Mouse (Mus musculus) heart, postnatal 4 days (tissue): ENCODE results near the gene Tnfsf13b. TPM values are rescaled to one million over a fixed set of nuclear protein-coding genes. Genes with fewer than 3 reads are reported as not detected.

Source experiments
- DNase-seq: peaks from one replicate; pipeline ENCODE4 v3.0.0; 2021
- total RNA-seq, 2 experiments: library from RNA; stranded (reverse); gene quantifications; 2 replicates each; pipeline ENCODE4 v1.2.3; 2021

Tnfsf13b gene
- 1 to 10 TPM; 5.4 to 5.5 TPM for total RNA-seq

DNA sequence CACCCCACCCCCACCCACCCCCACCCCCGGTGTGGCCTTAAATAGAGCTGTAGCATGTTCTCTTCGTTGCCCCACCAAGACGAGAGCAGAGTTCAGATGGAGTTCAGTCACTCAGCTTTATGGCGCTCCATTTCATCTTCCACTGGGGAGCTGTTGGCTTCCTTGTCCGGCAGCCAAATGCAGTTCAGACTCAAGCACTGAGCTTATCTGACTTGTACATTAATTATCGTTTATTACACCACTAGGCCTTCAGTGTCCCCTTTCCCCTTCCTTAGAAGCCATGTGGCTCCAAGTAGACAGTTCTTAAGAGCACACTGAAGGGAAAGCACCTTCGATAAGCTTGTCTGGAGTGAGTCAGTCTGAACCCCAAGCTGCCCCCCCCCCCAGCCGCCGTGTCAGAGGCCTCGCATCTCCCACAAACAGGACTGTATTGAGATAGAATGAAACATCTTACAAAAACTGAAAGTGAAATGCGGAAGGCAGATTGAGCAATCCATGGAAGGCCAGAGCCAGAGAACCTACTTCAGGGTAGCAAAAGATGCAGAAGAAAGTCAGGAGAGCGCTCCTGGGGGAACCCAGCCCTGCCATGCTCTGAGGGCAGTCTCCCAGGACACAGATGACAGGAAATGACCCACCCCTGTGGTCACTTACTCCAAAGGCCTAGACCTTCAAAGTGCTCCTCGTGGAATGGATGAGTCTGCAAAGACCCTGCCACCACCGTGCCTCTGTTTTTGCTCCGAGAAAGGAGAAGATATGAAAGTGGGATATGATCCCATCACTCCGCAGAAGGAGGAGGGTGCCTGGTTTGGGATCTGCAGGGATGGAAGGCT is at the start of gene Tnfsf13b:
Gene Tnfsf13b (plus strand): TSS at position 312 of the 830 bp plus-strand sequence.
- no peak for DNase-seq

DNA sequence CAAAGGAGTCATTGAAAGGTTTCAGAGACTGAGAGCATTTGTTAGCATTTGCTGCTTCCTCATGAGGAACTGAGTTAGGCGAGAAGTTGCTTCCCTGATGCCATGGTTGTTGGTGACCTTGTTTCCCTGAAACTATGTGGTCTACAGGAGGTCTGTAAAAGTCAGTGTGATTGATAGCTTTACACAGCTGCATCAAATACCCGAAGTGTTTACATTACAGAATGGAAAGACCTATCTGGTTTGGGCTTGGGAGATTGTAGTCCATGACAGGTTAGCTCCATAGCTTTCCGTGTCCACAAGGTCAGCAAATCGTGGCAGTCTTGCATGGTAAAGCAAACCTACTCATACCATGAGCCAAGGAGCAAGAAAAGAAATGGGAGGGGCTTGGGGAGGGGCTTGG is 47.9 kb upstream of the Tnfsf13b start:
- no peak for DNase-seq

DNA sequence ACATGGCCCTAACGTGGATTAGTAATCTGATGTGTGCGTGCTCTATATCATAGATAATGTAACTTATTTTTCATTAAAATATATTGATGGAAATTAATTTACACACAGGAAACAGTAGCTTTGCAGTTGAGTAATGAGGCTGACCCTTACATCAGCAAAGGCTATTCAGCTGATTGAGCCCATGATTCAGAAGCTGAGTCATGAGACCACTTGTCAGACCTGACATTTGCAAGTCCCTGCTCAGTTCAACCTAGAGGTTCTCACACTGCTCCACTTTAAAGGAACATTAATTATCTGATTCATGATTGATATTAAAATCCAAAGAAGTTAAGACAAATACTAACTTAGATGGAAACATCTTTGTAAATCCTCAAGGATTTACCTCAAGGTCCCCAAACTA is 46.3 kb upstream of the Tnfsf13b start:
- no peak for DNase-seq

DNA sequence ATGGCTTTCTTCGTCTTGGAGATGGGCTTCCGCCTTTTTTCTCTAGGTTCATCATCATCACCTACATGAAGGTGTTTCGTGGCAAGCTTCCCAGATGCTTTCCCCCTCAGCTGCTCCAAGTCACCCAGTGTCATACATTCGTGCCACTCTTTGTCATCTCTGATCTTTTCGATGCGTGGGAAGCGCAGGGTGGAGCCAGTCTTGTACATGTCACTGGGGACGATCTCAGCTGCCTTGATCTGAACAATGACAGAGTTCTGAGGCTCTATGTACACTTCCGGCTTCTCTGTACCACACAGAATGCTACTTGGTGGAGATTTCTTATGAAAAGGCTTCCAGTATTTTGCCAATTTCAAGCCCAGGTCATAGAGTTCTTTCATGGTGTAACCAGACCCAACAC is 34.4 kb upstream of the Tnfsf13b start:
- no peak for DNase-seq

DNA sequence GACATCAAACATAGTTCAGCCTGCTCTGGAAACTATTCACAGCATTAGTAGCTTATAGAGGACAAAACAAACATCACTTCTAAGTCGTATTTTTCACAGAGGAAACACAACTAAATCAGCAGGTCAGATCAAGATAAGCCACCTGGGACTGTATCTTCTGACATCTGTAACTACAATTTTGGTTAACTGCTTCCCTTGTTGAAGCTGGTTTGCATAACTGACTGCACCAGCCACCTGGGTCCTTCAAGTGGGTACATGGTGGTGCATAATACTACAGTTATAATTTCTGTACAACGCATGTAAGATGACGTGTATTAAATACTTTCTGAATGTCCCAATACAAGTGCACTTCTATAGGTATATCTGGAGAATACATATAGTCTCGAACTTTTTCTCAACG is 31.0 kb upstream of the Tnfsf13b start:
- no peak for DNase-seq

DNA sequence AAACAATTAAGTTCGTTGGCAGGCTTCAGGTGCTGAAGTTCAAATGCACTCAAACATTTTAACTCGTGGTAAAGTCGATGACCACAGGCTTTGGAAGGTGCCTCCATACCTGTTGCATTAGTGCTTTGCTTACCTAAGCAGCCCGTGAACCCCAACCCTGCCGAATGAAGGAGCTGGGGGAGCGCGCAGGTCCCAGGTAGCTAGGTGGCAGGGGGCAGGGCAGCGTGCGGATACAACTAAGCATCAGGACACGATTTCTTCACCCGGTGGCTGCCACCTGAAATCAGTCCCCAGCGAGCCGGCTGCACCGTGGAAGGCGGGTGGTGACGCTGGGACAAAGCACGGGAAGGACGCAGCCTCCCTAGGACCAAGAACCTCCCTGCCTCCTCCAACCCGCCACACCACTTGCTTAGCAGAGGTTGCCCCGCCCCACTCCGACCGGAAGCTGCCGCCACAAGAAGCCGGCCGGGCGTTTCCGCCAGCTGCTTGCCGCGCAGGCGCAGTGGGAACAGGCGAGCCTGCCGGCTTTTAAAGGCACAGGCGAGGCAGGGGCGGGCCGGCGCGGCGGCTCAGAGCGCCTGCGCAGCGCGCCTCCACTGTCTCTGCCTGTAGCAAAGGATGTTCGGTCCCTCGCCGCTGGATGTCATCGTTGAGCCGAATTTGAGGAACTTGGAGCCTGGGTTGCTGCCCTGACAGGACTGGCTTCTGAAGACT is 30.2 kb upstream of the Tnfsf13b start:
- DNase-seq, result peak; percentile 99

DNA sequence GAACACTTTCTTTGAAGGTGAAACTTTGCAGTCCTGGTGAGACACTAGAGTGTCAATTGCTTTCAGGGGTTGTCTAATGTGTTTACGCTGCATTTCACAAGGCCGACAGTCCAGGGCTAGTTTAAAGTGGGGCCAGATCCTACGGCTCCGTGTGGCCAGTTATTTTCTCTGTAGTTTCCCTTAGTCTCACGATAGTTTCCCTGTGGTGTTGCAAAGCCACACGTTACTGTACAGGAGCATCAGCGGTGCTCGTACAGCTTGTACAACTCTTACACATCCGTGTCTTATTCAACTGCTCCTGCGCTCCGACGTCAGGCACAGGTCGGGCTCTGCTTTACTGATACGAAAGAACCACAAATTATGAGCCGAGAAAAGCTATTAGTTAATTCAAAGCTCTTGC is 29.3 kb upstream of the Tnfsf13b start:
- DNase-seq, result no peak

DNA sequence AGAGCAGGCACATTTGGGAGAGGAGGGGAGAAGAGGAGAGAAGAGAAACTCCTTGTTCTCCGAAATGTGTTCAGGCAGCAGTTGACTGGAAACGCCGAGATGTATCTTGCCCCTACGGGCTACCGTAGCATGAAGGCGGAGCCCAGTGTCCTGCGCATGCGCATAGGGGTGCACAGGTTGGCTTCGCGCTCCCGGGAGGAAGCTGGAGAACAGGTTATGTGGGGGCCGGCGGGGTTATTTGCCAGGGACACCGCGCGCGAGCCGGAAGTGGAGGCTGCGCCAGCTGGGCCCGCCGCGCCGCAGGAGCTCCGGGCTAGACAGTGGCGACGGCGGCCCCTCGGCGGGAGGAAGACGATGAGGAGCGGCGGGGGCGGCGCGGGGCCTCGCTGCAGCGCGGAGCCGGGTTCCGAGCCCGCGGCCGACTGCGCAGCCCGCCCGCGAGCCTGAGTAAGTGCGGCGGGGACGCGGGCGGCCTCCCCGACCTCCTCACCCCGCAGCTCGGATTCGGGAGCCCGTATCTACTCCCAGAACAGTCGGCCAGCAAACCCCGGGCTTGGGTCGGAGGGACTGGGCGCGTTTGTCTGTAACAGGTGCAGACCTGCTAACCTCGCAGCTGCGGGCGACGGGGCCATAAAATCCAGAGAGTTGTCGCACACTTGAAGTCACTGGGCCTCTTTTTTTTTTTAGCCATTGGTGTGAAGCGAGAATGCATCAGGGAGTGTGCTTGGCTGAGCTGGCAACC is 28.5 kb upstream of the Tnfsf13b start, which contains the start of the genes Lig4 and Abhd13:
Gene Lig4 (minus strand): TSS at position 114 of the 742 bp plus-strand sequence.
Gene Abhd13 (plus strand): TSS at position 135 of the 742 bp plus-strand sequence.
- peak; percentile 99 for DNase-seq

DNA sequence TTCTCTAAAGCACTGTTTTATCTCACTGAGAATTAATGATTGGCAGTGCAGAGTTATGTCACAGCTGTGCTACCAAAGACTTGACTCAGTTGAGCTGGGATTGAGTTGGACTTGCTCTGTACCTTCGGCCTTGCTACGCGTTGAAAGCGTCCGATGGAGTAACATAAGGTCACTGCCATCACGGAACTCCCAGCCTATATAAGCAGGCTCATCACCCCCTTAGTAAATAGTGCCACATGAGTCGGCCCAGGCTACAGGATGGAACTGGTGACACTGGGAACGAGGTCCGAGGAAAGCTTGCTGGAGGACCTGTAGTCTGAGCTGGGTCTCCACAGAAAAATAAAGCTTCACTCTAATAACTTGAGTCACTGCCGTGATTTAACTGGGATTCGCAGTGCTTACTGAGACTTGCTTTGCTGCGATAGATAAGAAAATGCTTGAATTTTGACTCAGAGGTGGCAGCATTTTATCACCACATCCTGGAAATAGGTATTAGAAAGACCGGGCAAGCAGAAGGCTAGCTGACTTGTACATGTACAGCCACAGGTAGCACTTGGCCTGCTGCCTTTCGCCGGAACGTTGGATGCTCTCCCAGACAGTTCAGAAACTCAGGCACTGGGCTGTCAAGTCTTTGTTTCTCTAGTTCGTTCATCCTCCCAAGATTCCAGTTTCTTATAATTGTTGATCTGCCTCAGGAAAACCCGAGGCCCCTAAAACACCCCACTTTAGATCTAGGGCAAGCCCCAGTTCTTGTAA is 27.6 kb upstream of the Tnfsf13b start:
- DNase-seq, result no peak

DNA sequence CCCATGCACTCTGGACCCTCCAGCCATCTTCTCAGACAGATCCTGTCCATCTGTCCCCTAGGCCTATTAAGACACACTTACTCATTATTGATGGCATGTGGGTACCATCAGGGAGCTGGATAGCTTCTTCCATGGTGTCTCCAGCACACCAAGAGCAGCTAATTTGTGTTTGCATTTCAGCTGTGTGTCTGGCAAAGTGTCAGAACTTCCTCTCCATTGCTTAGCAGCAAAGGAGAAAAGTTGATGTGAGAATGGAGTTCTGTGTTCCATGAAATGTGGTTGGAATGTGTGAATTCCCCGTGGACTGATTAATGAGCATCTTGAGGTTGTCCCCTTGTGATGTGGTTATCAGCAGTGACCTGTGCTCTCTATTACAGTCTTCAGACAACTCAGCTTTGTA is 26.5 kb upstream of the Tnfsf13b start:
- no peak for DNase-seq

DNA sequence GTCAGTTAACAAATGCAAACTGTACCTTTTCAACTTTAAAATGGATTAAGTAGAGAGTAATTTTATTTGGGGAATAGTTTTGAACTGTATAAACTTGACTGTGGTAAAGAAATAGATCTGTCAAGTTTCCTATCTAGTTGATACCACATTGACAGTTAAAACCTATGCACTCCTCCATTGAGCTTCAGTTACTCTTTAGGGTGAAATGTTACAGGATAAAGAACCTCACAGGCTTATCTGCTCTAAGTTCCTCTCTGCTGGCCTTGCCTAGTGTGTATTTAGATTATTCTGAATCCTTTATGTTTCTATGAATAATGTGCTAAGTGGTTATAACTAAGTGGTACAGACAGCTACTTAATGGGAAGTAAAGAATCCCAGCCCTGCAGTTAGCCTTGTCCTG is 26.1 kb upstream of the Tnfsf13b start:
- no peak for DNase-seq

DNA sequence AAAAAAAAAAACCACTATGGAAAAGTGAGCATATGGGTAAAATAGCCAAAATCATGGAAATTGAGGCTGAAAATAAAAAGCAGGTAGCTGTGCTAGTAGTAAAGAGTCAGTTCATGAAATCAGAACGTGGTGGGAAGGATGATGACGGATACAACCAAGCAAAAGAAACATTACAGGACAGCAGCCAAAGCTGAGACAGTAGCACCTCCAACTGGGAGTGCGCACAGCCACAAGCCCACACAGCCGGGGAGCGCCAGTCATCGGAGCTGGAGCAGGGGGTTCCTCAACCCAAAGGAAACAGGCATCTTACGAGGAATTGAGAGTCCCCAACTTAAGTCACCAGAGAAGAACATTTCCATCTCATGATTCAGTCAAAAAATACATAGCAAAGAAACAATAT is 2.2 kb upstream of the Tnfsf13b start:
- no peak for DNase-seq

DNA sequence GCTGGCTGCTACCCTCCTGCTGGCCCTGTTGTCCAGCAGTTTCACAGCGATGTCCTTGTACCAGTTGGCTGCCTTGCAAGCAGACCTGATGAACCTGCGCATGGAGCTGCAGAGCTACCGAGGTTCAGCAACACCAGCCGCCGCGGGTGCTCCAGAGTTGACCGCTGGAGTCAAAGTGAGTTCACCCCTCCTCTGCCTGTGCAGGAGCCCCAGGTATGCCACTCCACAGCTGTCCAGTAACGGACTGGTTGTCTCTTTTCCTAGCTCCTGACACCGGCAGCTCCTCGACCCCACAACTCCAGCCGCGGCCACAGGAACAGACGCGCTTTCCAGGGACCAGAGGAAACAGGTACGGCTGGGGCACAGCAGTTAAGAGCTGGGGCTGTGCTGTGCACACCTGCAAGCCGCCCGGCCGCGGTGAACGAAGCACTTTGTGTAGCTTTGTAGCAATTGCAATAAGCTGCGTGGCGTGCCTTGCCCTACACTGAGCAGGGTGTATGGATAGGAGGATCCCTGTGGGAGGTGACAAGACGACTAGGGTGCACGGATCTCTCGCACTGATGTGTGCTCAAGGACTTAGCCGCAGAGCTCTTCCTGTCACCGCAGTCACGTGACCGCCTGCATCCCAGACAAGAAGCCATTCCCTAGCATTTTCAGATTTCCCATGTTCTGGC is 856 bp downstream of the Tnfsf13b start:
- peak; percentile 14 for DNase-seq

DNA sequence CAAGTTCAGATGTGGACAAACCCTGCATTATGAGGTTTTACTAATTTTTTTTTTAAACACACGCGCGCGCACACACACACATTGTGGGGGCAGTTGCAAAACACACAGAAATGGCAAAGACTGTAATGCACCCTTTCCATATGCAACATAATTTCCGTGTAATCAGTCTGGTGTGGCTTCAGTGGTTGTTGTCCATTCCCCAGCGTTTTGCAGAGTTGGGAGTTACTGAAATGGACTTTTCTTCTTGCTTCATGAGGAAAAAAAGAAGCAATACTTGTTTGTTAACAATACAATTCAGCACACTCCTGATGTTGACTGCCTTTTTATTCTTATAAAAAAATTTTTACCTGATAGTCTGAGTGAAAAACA is 1.4 kb downstream of the Tnfsf13b start:
- DNase-seq, result no peak

DNA sequence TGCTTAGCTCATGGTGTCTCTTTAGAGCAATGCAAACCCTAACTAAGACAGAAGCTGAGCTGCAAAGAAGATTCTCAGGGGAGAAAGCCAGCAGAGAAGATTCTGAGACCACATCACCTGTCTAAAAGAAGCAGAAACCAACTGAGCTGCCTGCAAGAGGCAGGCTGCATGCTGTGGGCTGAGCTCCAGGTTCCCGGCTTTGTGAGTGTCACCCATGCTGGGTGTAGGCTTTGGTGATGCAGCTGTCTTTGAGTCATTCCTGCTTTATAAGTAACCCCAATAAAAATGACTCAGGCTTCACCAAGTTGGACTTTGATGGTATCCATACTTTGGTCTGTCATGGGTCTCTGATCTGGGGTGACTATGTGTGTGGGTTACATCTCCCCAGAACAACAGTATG is 10.0 kb downstream of the Tnfsf13b start:
- DNase-seq, result no peak

DNA sequence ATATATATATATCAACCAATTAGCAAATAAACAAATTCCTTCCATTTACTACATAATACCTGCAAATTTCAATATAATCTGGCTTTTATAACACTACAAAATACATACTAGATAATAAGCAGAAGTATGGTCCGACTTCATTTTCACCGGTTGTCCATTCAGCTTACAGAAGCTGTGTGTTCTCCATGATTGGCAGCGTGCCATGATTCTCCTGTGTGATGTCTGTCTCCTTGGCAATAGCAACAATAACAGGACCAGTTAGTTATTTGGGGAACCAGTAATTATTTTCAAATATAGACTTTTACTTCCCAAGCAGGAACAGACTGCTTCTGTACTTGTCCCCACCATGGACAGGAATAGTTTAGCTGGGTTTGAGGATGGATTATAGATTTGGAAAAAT is 11.0 kb downstream of the Tnfsf13b start:
- peak; percentile 77 for DNase-seq

DNA sequence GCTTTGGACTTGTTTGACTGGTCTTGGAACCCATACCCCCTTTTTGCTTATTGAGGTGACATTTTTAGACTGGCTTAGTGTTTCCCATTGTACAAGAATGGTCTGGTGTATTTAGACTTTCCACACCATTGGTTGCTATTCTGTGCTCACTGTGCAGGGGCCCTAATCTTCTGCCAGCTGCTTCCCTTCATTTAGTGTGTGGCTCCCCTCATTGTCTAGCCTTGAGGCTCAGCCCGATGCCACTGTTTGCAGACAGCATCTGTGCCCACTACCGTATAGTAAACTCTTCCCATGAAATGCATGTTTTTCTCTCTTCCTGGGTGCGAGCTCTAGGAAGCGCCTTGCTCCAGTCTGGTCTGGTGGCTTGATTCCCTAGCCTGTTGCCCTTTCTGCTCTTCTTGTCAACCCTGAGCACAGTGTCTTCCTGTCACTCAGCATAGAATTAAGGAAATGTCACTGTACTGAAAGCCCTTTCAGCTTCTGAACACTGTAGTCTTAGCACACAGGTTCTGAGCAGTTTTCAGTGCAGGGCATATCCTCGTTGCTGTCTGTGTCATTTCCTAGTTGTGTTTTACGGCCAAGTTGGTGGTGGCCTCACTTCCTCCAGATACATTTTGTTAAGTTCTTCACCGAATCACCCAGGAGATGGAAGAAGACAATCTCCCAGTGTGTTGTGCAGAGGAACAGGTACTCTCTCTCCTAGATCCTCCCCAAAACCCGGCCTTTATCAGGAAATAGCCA is 24.2 kb downstream of the Tnfsf13b start:
- no peak for DNase-seq

DNA sequence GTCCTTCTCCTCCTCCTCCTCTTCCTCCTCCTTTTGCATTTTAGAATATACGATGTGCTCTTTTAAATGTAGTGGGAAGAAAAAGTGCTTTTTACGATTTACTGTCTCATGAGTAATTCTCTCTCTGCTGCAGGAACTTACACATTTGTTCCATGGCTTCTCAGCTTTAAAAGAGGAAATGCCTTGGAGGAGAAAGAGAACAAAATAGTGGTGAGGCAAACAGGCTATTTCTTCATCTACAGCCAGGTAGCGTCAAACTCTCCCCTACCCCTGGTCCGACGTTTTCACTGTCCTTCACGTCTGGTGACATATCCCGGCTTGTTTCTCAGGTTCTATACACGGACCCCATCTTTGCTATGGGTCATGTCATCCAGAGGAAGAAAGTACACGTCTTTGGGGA is 24.9 kb downstream of the Tnfsf13b start:
- no peak for DNase-seq

DNA sequence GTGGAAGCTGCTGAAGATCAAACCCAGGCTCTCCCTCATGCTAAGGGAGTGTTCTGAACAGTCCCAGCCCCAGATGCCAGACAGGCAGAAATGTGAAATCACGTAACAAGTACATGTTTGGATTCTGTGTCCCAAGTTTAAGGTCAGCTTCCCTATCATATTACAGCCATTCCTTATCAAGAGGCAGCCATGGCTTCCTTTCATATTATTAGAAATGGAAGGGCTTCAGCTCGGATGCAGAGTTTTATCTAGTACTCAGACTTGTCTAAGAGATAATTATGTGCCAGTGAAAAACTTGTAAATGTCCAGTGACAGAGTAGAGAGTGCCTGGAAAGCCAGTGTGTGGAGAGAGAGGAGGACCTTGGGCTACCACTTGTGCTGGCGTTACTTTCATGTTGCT is 34.6 kb downstream of the Tnfsf13b start:
- DNase-seq, result peak; percentile 21

DNA sequence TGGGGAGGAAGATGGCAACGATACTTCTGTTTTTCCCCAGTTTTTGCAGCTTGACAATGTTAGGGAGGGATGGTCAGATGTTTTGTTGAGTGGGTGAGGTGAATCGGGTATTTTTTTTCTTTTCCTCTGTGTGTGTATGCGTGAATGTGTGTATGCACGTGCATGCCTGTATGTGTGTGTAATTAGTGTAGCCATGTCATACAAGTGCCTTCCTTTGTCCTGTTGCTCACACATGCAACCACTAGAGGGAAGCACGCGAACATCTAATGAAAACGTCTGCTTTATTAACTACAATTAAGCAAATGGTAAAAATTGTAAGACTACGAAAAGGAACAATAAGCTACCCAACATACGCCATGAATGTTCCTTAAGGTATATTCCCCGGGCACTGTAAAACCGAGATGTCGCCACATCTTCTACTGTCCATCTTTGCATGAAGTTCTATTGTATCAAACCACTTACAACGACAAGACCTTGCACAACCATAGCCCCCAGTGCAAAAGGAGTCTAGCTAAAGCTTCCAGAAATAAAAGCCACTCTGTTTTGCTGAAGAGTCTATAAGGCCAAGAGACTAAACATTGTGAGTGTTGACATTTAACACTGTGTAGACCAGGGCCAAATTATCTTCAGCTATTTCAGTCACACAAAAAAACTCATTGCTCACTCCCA is 37.7 kb downstream of the Tnfsf13b start:
- DNase-seq, result peak; percentile 42

DNA sequence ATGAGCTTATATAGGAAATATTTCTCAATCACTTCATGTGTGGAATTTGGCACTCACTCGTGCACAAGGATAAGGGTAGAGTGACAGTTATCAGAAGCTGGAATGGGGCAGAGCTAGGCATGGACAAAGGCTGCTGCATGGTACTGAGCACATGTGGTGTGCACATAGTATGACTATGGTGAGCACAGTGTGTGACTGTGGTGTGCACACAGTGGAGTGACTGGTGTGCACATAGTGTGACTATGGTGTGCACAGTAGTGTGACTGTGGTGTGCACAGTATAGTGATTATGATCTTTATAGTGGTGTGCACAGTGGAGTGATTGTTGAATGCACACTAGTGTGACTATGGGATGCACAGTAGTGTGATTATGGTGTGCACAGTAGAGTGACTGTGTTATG is 39.5 kb downstream of the Tnfsf13b start:
- DNase-seq, result no peak
